Mouse (Mus musculus) retina, postnatal 1 day (tissue): ENCODE results near the gene Tlr6.
A peak's percentile ranks its signal among the peaks of the same experiment; 100 is the strongest.

Source experiments
- DNase-seq: peaks from one replicate; pipeline ENCODE4 v3.0.0-alpha.2; 2012

Tlr6 gene

GRCm38 (mm10) chr5:64959843-64960230, at the start of gene Tlr6:
Gene Tlr6 (minus strand): TSS chr5:64960097.
- DNase-seq = no peak

GRCm38 (mm10) chr5:65006011-65006491, 46.2 kb upstream of the Tlr6 start:
- peak; percentile 63 for DNase-seq

GRCm38 (mm10) chr5:65005251-65005650, 45.4 kb upstream of the Tlr6 start:
- DNase-seq = no peak

DNA sequence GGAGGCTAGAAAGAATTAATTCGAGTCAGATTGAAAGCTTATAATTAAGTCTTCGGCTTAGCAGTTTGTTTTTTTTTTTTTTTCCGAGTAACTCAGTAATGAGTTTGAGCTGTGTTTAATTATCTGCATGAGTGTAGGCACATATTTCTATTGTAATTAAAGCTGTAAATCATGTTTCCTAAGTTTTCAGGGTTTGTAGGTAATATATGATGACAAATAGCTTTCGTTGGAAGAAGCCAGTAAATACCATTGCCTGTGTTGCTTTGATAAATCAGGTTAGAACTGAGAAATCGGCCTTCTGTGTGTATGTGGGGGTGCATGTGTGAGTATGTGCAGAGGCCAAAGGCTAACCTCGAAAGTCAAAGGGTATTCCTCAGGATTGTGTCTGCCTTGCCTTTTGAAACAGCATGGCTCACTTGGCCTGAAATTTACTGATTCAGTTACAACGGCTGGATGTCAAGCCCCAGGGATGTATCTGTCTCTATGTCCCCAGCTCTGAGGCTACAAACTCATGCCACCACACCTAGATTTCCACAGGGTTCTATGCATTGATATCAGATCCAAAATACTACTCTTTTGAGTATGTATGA, 44.1 kb upstream of the Tlr6 start:
- no peak for DNase-seq

GRCm38 (mm10) chr5:65002940-65003824, 43.3 kb upstream of the Tlr6 start:
- DNase-seq = peak; percentile 63

DNA sequence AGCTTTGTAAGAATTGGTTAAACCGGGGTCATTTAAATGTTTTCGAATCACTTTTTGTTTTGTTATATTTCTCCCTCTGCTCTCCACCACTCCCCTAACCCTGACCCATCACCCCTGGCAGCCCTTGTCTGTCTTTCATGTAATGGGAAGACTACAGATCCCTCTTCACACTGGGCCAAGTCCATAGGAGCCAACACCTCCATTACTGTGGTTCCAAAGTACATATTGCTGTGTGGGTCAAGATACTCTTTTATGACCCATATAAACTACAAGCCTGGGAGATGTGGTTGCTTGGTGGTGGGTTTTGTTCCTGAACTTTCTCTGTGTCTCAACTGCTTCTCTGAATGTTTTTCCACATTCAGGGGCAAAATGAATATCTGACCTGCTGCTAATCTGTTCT, 35.5 kb upstream of the Tlr6 start:
- no peak for DNase-seq

DNA sequence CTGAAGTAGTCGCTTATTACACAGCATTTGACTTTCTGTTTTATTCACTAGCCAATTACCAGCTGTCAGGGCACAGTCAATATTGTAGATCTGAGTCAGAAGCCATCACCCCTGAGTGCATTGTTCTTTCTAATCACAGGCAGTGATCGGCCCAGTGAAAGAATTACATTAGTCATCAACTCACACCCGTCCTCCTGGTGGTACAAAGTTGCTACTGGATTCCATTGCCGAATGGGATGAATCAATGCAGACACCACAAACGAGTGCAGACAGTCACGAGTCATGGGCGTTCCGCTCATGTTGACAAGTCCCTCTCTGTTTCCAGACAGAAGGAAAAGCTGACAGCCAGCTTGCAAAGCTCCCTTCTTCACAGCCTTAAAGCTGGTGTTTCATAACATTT, 32.6 kb upstream of the Tlr6 start:
- DNase-seq = peak; percentile 31

- DNase-seq = no peak
Measured at GRCm38 (mm10) chr5:64989940-64990339, 30.0 kb upstream of the Tlr6 start.

- DNase-seq = no peak
Measured at GRCm38 (mm10) chr5:64985971-64986370, 26.1 kb upstream of the Tlr6 start.

DNA sequence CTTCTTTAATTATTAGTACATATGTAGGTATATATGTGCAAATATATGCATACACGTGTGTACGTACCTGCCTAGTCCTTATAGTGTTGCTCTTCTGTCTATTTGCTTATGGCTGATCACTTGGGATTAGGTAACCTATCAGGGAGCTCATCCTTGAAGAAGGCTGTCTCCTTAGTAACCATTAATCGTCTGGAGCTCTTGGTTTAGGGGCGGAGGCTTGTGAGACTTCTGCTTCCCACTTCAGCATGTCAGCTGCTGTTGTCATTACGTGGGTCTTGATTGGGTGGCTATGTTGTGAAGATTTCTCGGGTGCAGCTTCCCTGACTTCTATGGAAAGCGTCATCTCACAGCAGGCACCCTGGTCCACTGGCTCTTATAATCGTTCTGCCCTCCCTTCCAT, 17.2 kb upstream of the Tlr6 start:
- DNase-seq = peak; percentile 39

DNA sequence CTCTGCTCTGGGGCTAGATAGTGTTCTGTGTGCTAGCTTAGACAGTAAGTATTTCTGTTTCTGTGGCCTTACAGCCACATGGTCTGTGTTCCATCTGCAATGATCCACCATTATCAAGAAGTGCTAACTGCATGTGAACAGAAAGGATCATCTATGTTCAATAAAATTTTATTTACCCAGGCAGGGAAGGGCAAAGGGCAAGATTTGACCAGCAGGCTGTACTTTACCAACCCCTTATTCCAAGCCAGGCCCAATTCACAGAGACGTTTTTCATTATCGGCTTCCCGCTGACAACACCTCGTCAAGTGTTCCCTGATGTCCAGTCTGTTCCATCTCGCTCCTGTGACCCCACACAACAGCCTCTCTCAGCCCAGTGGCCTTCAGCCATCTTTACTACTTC, 15.2 kb upstream of the Tlr6 start:
- DNase-seq = no peak

DNA sequence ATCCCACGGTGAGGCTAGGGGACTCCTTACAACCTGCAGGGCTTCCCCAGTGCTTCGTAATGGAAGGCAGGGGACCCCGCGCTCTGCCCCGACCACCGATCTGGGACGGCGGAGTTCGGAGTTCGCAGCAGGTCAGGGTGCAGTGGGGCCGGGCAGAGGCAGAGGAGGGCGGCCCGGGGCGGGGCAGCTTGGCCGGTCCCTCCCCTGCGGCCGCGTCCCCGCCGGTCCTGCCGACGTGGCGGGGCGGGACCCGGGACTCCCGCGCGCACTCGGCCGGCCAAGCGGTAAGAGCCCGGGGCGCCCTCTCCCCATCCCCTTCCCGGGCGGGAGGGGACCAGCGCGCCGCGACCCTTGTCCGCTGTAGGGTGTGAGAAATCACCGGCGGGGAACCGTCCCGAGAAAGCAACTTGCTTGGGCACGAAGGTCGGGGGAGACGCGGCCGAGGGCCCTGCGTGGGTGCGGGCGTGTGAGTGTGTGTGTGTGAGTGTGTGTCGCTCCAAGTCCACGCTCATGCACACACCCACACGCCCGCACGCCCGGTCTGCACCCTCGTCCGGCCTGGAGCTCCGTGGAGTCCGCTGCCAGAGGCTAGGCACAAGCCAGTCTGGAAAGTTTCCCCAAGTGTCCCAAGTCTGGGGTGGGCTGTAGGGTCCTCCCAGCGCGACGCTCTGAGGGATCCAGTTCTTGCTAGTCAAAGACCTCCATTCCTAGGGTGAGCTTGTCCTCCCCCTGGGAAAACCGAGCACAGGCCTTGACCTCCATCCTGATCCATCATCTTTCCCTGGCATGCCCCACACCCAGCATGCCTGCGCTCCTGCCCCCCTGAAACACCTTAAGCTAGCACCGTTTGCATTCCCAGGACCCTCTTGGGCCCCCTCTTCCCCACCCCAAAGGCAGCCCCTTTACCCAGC, 10.2 kb upstream of the Tlr6 start, which contains the start of gene Fam114a1:
Gene Fam114a1 (plus strand): TSS at position 211 of the 911 bp plus-strand sequence.
- DNase-seq = peak; percentile 65

DNA sequence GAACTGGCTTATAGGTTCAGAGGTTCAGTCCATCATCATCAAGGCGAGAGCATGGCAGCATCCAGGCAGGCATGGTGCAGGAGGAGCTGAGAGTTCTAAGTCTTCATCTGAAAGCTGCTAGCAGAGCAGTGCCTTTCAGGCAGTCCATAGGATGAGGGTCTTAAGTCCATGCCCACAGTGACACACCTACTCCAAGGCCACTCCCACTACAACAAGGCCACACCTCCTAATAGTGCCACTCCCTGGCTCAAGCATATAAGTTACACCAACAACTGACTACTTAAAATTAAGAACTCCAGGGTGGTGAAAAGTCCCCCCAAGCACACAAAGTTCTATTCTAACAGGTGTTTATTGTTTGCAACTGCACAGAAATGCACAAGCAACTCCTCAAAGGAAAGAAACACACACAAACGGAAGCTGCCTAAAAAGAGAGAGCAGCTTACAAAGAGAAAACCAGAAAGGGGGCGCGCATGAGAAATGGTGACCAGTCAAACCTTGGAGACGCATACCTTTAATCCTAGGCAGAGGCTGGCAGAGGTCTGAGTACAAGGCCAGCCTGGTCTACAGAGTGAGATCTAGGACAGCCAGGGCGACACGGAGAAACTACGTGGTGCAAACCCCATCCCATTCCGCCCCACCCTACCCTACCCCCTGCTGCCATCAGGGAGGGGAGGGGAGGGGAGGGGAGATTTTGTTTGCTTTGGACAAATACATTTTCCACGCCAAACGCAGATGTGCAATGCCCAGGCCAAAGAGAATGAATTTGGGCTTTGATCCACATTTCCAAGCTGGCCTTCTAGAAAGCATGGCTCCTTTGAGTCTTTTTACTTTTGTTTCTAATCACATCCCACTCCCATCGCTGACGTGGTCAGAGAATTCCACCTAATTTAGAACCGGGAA, 9.3 kb upstream of the Tlr6 start:
- peak; percentile 55 for DNase-seq

GRCm38 (mm10) chr5:64963735-64964134, 3.8 kb upstream of the Tlr6 start:
- no peak for DNase-seq

GRCm38 (mm10) chr5:64963271-64963670, 3.4 kb upstream of the Tlr6 start:
- DNase-seq = no peak

GRCm38 (mm10) chr5:64960857-64961391, 1.0 kb upstream of the Tlr6 start:
- DNase-seq = no peak

- DNase-seq = no peak
Measured at GRCm38 (mm10) chr5:64958991-64959842, 680 bp downstream of the Tlr6 start.

DNA sequence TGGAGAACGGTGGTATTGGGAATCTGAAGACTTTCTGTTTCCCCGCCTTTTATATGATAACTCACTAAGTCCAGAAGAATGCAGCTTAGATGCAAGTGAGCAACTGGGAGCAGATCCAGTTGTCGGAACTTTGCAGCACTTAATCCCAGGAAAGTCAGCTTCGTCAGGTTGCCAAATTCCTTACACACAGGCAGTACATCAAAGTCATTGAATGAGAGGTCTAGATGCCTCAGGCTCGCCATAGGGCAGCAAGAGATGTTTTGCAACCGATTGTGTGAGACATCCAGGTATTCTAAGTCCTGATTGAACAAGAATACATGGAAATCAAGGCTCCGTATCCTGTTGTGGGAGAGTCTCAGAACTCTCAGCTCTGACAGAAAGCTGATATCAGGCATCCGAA, 5.0 kb downstream of the Tlr6 start:
- DNase-seq = no peak

DNA sequence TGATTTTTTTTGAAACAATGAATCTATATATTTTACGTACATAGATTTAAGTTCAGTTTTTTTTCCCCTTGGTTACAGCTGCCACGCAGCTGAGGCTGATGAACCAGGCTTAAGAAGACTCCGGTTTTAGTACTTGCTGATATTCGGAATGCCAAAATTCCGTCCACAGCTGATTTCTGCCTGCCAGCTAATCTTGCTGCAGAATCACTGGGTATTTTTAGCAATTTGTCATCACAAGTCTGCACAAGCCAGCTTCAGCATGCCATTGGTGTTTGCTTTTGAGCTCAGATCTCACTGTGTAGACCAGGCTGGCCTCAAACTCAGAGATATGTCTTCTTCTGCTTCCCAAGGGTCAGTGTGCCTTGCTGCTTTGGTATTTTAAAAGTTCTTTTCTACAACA, 8.4 kb downstream of the Tlr6 start:
- DNase-seq = no peak

GRCm38 (mm10) chr5:64932775-64933174, 27.1 kb downstream of the Tlr6 start:
- DNase-seq = no peak

- DNase-seq = no peak
Measured at GRCm38 (mm10) chr5:64932215-64932614, 27.7 kb downstream of the Tlr6 start.
